11 mouse cellular contexts compared by ENCODE assay signal in genomic region chr7:118026106-118026526, GRCm38 (mm10).
DNase-seq lines count a peak whose midpoint lies in the region; ATAC-seq and TF ChIP-seq lines count a peak whose summit lies in the region.
"Had no signal": no experiment of that assay in that cellular context is flagged by ENCODE, and none has a peak within 500 bp of the region (broad histone marks: within the 10 kb centered on the region; RNA-seq: fewer than 3 reads in every experiment).

No protein-coding gene starts in this region.

- no peak for TF ChIP-seq POLR2A in limb, embryonic 14.5 days (IDR thresholded peaks at IDR 0.05; ENCODE audit: borderline replicate concordance, extremely low read depth, insufficient read depth, insufficient read length)

- H3K4me3 ChIP-seq in embryonic facial prominence, embryonic 12.5 days, result no peak overlapping the region
- no peak overlapping the region for H3K4me3 ChIP-seq in limb, embryonic 14.5 days (replicated peaks; ENCODE audit: low read length)
- no peak overlapping the region for H3K4me3 ChIP-seq in kidney, embryonic 16.5 days (ENCODE audit: low read length)
- H3K4me3 ChIP-seq: heart, adult 2 months had no signal

- peak; percentile 6 for DNase-seq in urinary bladder, postnatal 14 days (ENCODE audit: low spot score)
- DNase-seq in urinary bladder, postnatal 25 days (ENCODE audit: low spot score), result no peak
- peak; percentile 17 for DNase-seq in limb, embryonic 14.5 days (ENCODE audit: low spot score)
- peak; percentile 9 for DNase-seq in yolk sac, embryonic 10.5 days (ENCODE audit: low spot score)
- no peak for DNase-seq in thymus, postnatal 25 days
- DNase-seq: heart, adult 2 months; lung, postnatal 10 days; right cerebral cortex, postnatal 14 days had no signal

- H3K27ac ChIP-seq in embryonic facial prominence, embryonic 12.5 days, result no peak overlapping the region
- no peak overlapping the region for H3K27ac ChIP-seq in limb, embryonic 14.5 days (replicated peaks; ENCODE audit: low read depth, low read length)
- no peak overlapping the region for H3K27ac ChIP-seq in kidney, embryonic 16.5 days (ENCODE audit: low read length)
- H3K27ac ChIP-seq: heart, adult 2 months had no signal

- peaks cover 8% of the 10 kb centered on the region; the same call in 1 of the 2 replicates for H3K4me1 ChIP-seq in embryonic facial prominence, embryonic 12.5 days
- no peaks in the 10 kb centered on the region for H3K4me1 ChIP-seq in limb, embryonic 14.5 days (ENCODE audit: control insufficient read depth, insufficient read depth, low read length)
- no peaks in the 10 kb centered on the region for H3K4me1 ChIP-seq in kidney, embryonic 16.5 days (ENCODE audit: insufficient read depth, low read length)

- 0 out of 2 replicates have a peak, but pooled peaks have one; percentile 52 for ATAC-seq in embryonic facial prominence, embryonic 12.5 days (ENCODE audit: insufficient number of reproducible peaks, insufficient read depth, low FRiP score, low TSS enrichment)
- ATAC-seq in limb, embryonic 14.5 days (ENCODE audit: low FRiP score, low read depth), result 0 out of 2 replicates have a peak, but pooled peaks have one; percentile 47
- no peak for ATAC-seq in kidney, embryonic 16.5 days (ENCODE audit: low FRiP score, low TSS enrichment)
- ATAC-seq: inflammation-experienced regulatory T-cells, adult 6 months had no signal

- no peaks in the 10 kb centered on the region for H3K36me3 ChIP-seq in embryonic facial prominence, embryonic 12.5 days
- no peaks in the 10 kb centered on the region for H3K36me3 ChIP-seq in limb, embryonic 14.5 days (ENCODE audit: control insufficient read depth, insufficient read depth, low read length)
- no peaks in the 10 kb centered on the region for H3K36me3 ChIP-seq in kidney, embryonic 16.5 days (ENCODE audit: insufficient read depth, low read length)

- H3K9ac ChIP-seq in embryonic facial prominence, embryonic 12.5 days, result no peak overlapping the region
- H3K9ac ChIP-seq in limb, embryonic 14.5 days (ENCODE audit: low read depth, low read length, severe bottlenecking), result no peak overlapping the region
- no peak overlapping the region for H3K9ac ChIP-seq in kidney, embryonic 16.5 days (replicated peaks; ENCODE audit: low read length)

- WGBS in embryonic facial prominence, embryonic 12.5 days, result 14% methylated on average over 10 of the region's 10 CpGs
- WGBS in limb, embryonic 14.5 days, result 19% methylated on average over 10 of the region's 10 CpGs
- WGBS in kidney, embryonic 16.5 days, result 40% methylated on average over 10 of the region's 10 CpGs

- no peak overlapping the region for H3K4me2 ChIP-seq in embryonic facial prominence, embryonic 12.5 days (replicated peaks)
- H3K4me2 ChIP-seq in limb, embryonic 14.5 days (replicated peaks; ENCODE audit: low read depth, low read length, severe bottlenecking), result no peak overlapping the region
- no peak overlapping the region for H3K4me2 ChIP-seq in kidney, embryonic 16.5 days (replicated peaks; ENCODE audit: low read depth, low read length)

- H3K9me3 ChIP-seq in embryonic facial prominence, embryonic 12.5 days, result no peaks in the 10 kb centered on the region
- H3K9me3 ChIP-seq in limb, embryonic 14.5 days (ENCODE audit: control insufficient read depth, low read length), result no peaks in the 10 kb centered on the region
- no peaks in the 10 kb centered on the region for H3K9me3 ChIP-seq in kidney, embryonic 16.5 days (ENCODE audit: low read length)

- no peaks in the 10 kb centered on the region for H3K27me3 ChIP-seq in embryonic facial prominence, embryonic 12.5 days
- H3K27me3 ChIP-seq in limb, embryonic 14.5 days (ENCODE audit: control insufficient read depth, insufficient read depth, low read length), result no peaks in the 10 kb centered on the region
- H3K27me3 ChIP-seq in kidney, embryonic 16.5 days (ENCODE audit: insufficient read depth, low read length), result no peaks in the 10 kb centered on the region

Comparison
In these comparisons a context has a peak if more than half of its experiments do, and no peak if none do; other contexts are left out.
1. DNase-seq: peak in urinary bladder, postnatal 14 days (single experiment), limb, embryonic 14.5 days (single experiment) and yolk sac, embryonic 10.5 days (single experiment); none in urinary bladder, postnatal 25 days (single experiment) and thymus, postnatal 25 days (single experiment).